Mouse (Mus musculus): Measurements from ENCODE around the gene Exoc6b. TPM values are rescaled to one million over a fixed set of nuclear protein-coding genes. Genes with fewer than 3 reads are reported as not detected.

Gene Exoc6b
- polyA plus RNA-seq, 1 experiment = 5.8 TPM

DNA sequence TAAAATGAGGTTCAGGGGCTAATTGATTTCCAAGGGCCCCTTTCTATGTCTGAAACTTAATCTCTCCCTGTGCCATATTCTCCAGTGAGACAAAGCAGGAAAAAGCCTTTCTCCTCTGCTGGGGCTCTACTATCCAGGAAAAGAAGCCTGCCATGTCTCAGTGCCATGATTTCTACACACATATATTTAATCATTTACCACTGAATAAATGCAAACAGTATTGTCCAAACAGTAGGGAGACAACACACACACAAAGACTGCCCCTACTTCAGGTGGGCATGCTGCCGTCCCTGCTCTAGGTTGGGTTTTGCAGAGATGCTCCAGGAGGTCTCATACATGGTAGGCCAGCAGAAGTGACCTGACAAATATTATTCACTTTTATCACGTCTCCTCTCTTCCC is 422.6 kb downstream of the Exoc6b start:
- TF ChIP-seq CTCF (IDR thresholded peaks at IDR 0.05; ENCODE audit: control insufficient read depth, insufficient read depth, low read length) = no peak
- no peak for TF ChIP-seq POLR2A (IDR thresholded peaks at IDR 0.05; ENCODE audit: borderline replicate concordance, control insufficient read depth, low read depth, low read length)
- H3K4me3 ChIP-seq (replicated peaks; ENCODE audit: control insufficient read depth, low read depth, low read length) = no peak overlapping the region
- 73% methylated on average over 2 of the region's 2 CpGs for WGBS
- no peaks in the 10 kb centered on the region for H3K4me1 ChIP-seq (ENCODE audit: control insufficient read depth, insufficient read depth, low read length)
- H3K27ac ChIP-seq (ENCODE audit: control insufficient read depth, insufficient read depth, low read depth, low read length, poor library complexity) = no peak overlapping the region

DNA sequence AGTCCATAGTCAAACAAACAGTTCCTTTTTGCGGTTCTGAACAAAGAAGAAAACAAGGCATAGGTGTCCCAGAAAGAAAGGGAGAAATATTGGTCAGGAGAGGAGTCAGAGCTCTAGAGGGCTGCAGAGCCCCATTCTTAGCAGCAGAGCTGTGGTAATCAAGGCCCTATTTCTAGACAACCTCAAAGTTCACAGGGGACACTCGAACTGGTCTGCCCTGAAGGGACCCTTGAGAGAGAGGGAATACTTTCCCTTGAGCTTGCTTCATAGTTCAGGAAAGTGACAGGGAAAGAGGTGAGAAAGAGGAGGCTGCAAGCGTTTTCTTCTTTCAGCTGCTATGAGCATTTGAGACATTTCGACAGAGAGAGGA is 428.3 kb downstream of the Exoc6b start:
- 24% methylated on average over 4 of the region's 4 CpGs for WGBS
- H3K4me1 ChIP-seq (ENCODE audit: control insufficient read depth, insufficient read depth, low read length) = no peaks in the 10 kb centered on the region; the same call in 1 of the 2 replicates
- no peak for TF ChIP-seq POLR2A (IDR thresholded peaks at IDR 0.05; ENCODE audit: borderline replicate concordance, control insufficient read depth, low read depth, low read length)
- no peak overlapping the region for H3K27ac ChIP-seq (ENCODE audit: control insufficient read depth, insufficient read depth, low read depth, low read length, poor library complexity)
- no peak overlapping the region for H3K4me3 ChIP-seq (replicated peaks; ENCODE audit: control insufficient read depth, low read depth, low read length)

- no peaks in the 10 kb centered on the region; the same call in 1 of the 2 replicates for H3K4me1 ChIP-seq (ENCODE audit: control insufficient read depth, insufficient read depth, low read length)
- H3K4me3 ChIP-seq (replicated peaks; ENCODE audit: control insufficient read depth, low read depth, low read length) = no peak overlapping the region
- H3K27ac ChIP-seq (ENCODE audit: control insufficient read depth, insufficient read depth, low read depth, low read length, poor library complexity) = no peak overlapping the region
- WGBS = 40% methylated on average over 9 of the region's 9 CpGs
- TF ChIP-seq POLR2A (IDR thresholded peaks at IDR 0.05; ENCODE audit: borderline replicate concordance, control insufficient read depth, low read depth, low read length) = no peak
- no peak for TF ChIP-seq CTCF (IDR thresholded peaks at IDR 0.05; ENCODE audit: control insufficient read depth, insufficient read depth, low read length)
These were observed 428.8 kb downstream of the Exoc6b start for GRCm38 (mm10) chr6:84640324-84641061.

DNA sequence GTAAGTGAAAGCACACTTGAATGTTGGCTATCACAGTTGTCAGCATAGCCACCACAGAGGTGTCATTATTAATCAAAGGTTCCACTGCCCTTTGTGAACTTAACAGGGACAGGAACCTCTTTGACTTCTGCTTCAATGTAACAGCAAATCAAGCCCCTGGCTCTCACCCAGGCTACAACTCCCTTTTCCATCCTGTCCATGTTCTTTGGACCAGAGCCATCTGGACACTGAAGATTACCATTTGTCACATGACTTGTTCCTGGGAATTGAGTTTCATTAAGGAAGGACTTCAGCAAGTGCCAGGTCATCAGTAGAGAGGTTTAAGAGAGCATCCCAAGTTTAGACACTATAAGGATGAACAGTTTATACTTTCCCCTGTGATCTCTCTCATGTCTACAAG is 431.1 kb downstream of the Exoc6b start:
- H3K4me1 ChIP-seq (ENCODE audit: control insufficient read depth, insufficient read depth, low read length) = no peaks in the 10 kb centered on the region; the same call in 1 of the 2 replicates
- H3K27ac ChIP-seq (ENCODE audit: control insufficient read depth, insufficient read depth, low read depth, low read length, poor library complexity) = no peak overlapping the region
- TF ChIP-seq POLR2A (IDR thresholded peaks at IDR 0.05; ENCODE audit: borderline replicate concordance, control insufficient read depth, low read depth, low read length) (no peak), CTCF (IDR thresholded peaks at IDR 0.05; ENCODE audit: control insufficient read depth, insufficient read depth, low read length) (no peak)
- no peak overlapping the region for H3K4me3 ChIP-seq (replicated peaks; ENCODE audit: control insufficient read depth, low read depth, low read length)

DNA sequence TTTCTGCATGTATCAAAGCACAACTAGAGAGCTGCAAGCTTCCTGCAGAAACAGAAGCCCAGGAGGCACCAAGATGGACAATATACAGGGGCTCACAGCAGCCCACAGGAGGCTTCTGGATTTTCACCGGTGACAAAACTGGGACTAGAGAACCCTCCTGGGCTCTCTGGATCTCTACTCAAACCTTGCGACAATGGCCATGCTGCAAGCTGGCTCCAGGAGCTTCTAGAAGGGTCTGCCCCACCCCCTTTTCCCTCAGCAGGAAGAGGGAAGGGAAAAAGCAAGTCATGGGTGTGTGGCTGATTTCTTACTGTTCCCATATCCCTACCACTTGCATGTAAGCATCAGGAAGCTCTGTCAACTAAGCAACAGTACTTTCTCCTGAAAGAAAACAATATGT is 437.7 kb downstream of the Exoc6b start:
- WGBS = 84% methylated on average over 2 of the region's 2 CpGs
- Histone ChIP-seq H3K4me3 (replicated peaks; ENCODE audit: control insufficient read depth, low read depth, low read length) (no peak overlapping the region), H3K4me1 (ENCODE audit: control insufficient read depth, insufficient read depth, low read length) (no peaks in the 10 kb centered on the region), H3K27ac (ENCODE audit: control insufficient read depth, insufficient read depth, low read depth, low read length, poor library complexity) (no peak overlapping the region)
- TF ChIP-seq CTCF (IDR thresholded peaks at IDR 0.05; ENCODE audit: control insufficient read depth, insufficient read depth, low read length) (no peak), POLR2A (IDR thresholded peaks at IDR 0.05; ENCODE audit: borderline replicate concordance, control insufficient read depth, low read depth, low read length) (no peak)

DNA sequence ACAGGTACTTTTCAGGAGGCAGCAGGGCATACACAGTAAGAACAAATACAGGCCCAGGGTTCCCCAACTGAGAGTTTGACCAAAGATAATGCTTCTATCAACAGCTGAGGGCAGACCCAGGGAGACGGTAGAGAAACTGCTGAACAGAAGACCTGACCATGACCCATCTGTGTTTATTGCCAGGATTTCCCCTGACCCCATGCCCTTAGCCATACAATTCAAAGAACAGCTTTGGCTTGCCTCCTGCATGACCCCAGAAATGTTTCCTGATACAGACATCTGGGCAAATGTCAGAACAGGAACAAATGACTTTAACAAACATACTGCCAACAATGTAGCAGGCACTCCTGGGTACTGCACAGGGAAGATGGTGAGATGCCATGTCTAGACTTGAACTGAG is 439.0 kb downstream of the Exoc6b start:
- Histone ChIP-seq H3K4me1 (ENCODE audit: control insufficient read depth, insufficient read depth, low read length) (no peaks in the 10 kb centered on the region), H3K4me3 (replicated peaks; ENCODE audit: control insufficient read depth, low read depth, low read length) (no peak overlapping the region), H3K27ac (ENCODE audit: control insufficient read depth, insufficient read depth, low read depth, low read length, poor library complexity) (no peak overlapping the region)
- no peak for TF ChIP-seq POLR2A (IDR thresholded peaks at IDR 0.05; ENCODE audit: borderline replicate concordance, control insufficient read depth, low read depth, low read length)
- TF ChIP-seq CTCF (IDR thresholded peaks at IDR 0.05; ENCODE audit: control insufficient read depth, insufficient read depth, low read length) = no peak
- WGBS = 75% methylated on average over 1 of the region's 1 CpGs

- Histone ChIP-seq H3K4me3 (replicated peaks; ENCODE audit: control insufficient read depth, low read depth, low read length) (no peak overlapping the region), H3K27ac (ENCODE audit: control insufficient read depth, insufficient read depth, low read depth, low read length, poor library complexity) (no peak overlapping the region), H3K4me1 (ENCODE audit: control insufficient read depth, insufficient read depth, low read length) (no peaks in the 10 kb centered on the region)
- 72% methylated on average over 5 of the region's 5 CpGs for WGBS
- TF ChIP-seq CTCF (IDR thresholded peaks at IDR 0.05; ENCODE audit: control insufficient read depth, insufficient read depth, low read length) = no peak
- TF ChIP-seq POLR2A (IDR thresholded peaks at IDR 0.05; ENCODE audit: borderline replicate concordance, control insufficient read depth, low read depth, low read length) = no peak
These were observed 440.5 kb downstream of the Exoc6b start for GRCm38 (mm10) chr6:84628831-84629230.

DNA sequence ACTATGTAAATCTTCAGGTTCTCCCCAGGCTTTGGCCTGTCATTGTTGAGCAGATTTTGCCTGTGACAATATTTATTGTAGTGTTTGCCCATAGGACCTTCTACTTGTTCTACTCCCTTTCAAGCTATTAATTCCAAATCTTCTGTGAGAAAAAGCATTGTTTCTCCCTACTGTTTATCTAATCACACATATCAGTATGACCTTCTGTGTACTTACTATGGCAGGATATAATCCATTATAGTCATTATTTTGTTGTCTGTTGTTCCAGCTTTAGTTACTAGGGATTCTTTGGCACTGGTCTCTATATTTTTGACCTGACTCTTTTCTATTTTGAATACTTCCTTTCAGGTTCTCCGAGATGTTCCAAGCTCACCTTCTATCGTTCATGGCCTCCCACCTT is 442.9 kb downstream of the Exoc6b start:
- 86% methylated on average over 2 of the region's 2 CpGs for WGBS
- no peak for TF ChIP-seq POLR2A (IDR thresholded peaks at IDR 0.05; ENCODE audit: borderline replicate concordance, control insufficient read depth, low read depth, low read length)
- TF ChIP-seq CTCF (IDR thresholded peaks at IDR 0.05; ENCODE audit: control insufficient read depth, insufficient read depth, low read length) = no peak
- Histone ChIP-seq H3K4me1 (ENCODE audit: control insufficient read depth, insufficient read depth, low read length) (no peaks in the 10 kb centered on the region), H3K4me3 (replicated peaks; ENCODE audit: control insufficient read depth, low read depth, low read length) (no peak overlapping the region), H3K27ac (ENCODE audit: control insufficient read depth, insufficient read depth, low read depth, low read length, poor library complexity) (no peak overlapping the region)

DNA sequence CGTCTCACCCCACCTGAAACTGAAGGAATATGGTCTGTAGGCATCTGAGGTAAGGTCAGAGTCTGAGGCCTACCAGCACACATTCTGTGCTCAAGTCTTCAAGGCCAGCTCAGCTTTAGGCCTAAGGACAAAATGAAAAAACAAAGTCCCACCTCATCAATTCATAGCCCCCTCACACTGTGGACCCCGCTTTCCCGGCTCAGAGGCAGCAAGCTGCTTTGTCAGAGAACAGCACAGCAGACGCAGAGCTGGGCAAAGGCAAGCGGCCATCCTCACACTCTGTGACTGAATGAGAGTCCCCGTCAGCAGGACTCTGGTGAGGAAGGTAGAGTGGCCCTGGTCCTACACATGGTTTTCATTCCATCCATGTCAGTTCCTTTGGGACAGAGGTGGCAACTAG is 450.1 kb downstream of the Exoc6b start:
- 84% methylated on average over 6 of the region's 6 CpGs for WGBS
- no peaks in the 10 kb centered on the region for H3K4me1 ChIP-seq (ENCODE audit: control insufficient read depth, insufficient read depth, low read length)
- TF ChIP-seq POLR2A (IDR thresholded peaks at IDR 0.05; ENCODE audit: borderline replicate concordance, control insufficient read depth, low read depth, low read length) (no peak), CTCF (IDR thresholded peaks at IDR 0.05; ENCODE audit: control insufficient read depth, insufficient read depth, low read length) (no peak)
- H3K27ac ChIP-seq (ENCODE audit: control insufficient read depth, insufficient read depth, low read depth, low read length, poor library complexity) = no peak overlapping the region
- H3K4me3 ChIP-seq (replicated peaks; ENCODE audit: control insufficient read depth, low read depth, low read length) = no peak overlapping the region

Data from bone marrow, adult 2 months (tissue).